Mouse (Mus musculus) limb, embryonic 15.5 days (tissue): ENCODE measurements at regions not wholly inside any gene's neighbourhood (a gene's known extent, or its start where the extent isn't known, plus 50 kb on each side); places are given as distances from the start of the nearest gene placed in this dataset.

ENCODE experiments used
- ATAC-seq: fragments of 200-750 bp; cut with Nextera tagmentation; 2 replicates; pipeline ENCODE4 v1.8.0; 2017; ENCODE audit warnings: low read depth, moderate TSS enrichment; ENCODE audit not compliant: insufficient number of reproducible peaks, low FRiP score, low TSS enrichment
- H3K27ac ChIP-seq: fragments of 300-500 bp; sonication (generic); 2 replicates; pipeline ENCODE4 v1.5.1; 2015; ENCODE audit warnings: moderate library complexity, mild to moderate bottlenecking, inconsistent platforms
- H3K27me3 ChIP-seq: fragments of 300-500 bp; sonication (generic); 2 replicates; pipeline ENCODE4 v1.6.1; 2015; ENCODE audit warnings: inconsistent platforms
- H3K36me3 ChIP-seq: fragments of 300-500 bp; sonication (generic); 2 replicates; pipeline ENCODE4 v1.6.1; 2015; ENCODE audit warnings: inconsistent platforms
- H3K4me1 ChIP-seq: fragments of 300-500 bp; sonication (generic); 2 replicates; pipeline ENCODE4 v1.6.1; 2015; ENCODE audit warnings: inconsistent platforms
- H3K4me2 ChIP-seq: fragments of 300-500 bp; sonication (generic); 2 replicates; pipeline ENCODE4 v1.6.1; 2015; ENCODE audit warnings: mild to moderate bottlenecking, inconsistent platforms
- H3K4me3 ChIP-seq: fragments of 300-500 bp; sonication (generic); 2 replicates; pipeline ENCODE4 v1.5.1; 2015; ENCODE audit warnings: mild to moderate bottlenecking, inconsistent platforms
- H3K9ac ChIP-seq: fragments of 300-500 bp; sonication (generic); 2 replicates; pipeline ENCODE4 v1.6.1; 2015; ENCODE audit warnings: inconsistent platforms
- H3K9me3 ChIP-seq: fragments of 300-500 bp; sonication (generic); 2 replicates; pipeline ENCODE4 v1.6.1; 2016; ENCODE audit warnings: inconsistent platforms
- WGBS: fragments of 180-500 bp; shearing (Covaris S2); methylation state at CpG from one replicate; pipeline ENCODE4 v1.1.7; 2015; 5-methylcytosine and 5-hydroxymethylcytosine counted together

DNA sequence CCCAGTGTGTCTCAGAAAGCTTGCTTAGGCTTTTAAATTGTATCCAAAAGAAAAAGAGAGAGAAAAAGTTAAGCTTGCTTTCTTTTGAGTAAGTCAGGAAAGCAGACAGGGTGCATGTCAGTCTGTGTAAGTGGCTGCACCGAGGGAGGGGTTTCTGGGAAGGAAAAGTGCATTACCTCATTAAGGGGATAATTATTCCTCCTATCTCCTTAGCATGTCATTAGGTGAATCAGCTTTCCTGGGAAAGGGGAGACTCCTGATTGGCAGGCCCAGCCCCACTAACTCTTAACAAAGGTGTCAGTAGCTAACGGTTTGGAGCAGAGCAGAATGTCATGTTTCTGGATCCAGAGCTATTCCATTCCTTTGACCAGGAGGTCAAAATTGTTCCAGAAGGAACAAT is 411.3 kb downstream of the Klf5 start:
- WGBS: 48% methylated on average over 2 of the region's 2 CpGs

DNA sequence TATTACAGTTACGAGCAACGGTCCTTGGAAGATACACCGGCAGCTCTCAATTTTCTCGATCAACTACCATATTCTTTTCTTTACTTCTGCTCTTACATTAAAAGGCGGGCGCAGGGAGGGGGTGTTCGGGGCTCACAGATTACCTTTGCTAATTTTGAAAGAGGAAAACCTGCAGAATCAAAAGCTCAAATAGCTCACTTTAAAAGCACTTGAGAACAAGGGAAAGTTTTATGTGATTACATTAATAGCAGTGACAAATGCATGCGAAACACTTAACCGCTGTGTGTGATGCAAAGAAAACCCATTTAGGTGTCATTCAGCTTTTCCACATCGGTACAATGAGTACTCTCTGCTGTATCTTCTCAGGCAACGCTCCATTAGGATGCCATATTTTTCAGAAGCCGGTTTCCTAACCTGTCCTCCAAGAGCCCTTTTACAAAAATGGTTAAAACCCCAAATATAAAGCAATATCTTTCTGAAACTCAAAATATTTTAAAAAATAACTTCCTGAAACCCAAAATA is 412.2 kb downstream of the Klf5 start:
- WGBS: 77% methylated on average over 12 of the region's 12 CpGs
- Histone ChIP-seq H3K9me3 (no peaks in the 10 kb centered on the region), H3K4me2 (no peak overlapping the region), H3K27ac (no peak overlapping the region), H3K4me3 (no peak overlapping the region), H3K9ac (no peak overlapping the region), H3K36me3 (no peaks in the 10 kb centered on the region), H3K4me1 (no peaks in the 10 kb centered on the region), H3K27me3 (no peaks in the 10 kb centered on the region)
- ATAC-seq: no peak

More for the DNA sequence above, 411.3 kb downstream of the Klf5 start:
- no peaks in the 10 kb centered on the region for H3K4me1 ChIP-seq
- H3K36me3 ChIP-seq: no peaks in the 10 kb centered on the region
- no peak overlapping the region for H3K9ac ChIP-seq
- H3K4me2 ChIP-seq: no peak overlapping the region
- no peaks in the 10 kb centered on the region for H3K9me3 ChIP-seq
- no peak overlapping the region for H3K4me3 ChIP-seq
- H3K27ac ChIP-seq: no peak overlapping the region
- no peaks in the 10 kb centered on the region for H3K27me3 ChIP-seq
- no peak for ATAC-seq

DNA sequence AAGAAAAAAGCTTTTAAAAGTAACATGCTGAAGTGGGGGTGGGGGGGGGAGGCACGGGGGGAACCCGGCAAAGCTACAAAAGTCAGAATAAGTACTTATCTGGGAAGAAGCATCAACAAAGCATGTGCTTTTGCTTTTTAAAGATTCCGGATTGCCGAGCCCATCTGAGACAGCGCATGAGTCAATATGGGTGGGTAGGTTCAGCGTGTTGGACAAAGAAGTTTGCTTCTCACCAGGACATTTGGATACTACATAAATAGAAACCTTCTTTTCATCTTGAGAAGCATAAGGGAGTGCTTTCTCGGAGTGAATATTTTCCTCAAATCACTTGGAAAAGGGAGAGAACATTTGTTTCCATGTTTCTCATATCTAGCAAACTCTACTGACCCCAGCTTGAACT is 414.1 kb downstream of the Klf5 start:
- Histone ChIP-seq H3K4me3 (no peak overlapping the region), H3K4me2 (no peak overlapping the region), H3K27me3 (no peaks in the 10 kb centered on the region), H3K9me3 (no peaks in the 10 kb centered on the region), H3K36me3 (no peaks in the 10 kb centered on the region), H3K27ac (0 out of 2 replicates have a peak overlapping the region, but pooled peaks have one; percentile 27), H3K4me1 (no peaks in the 10 kb centered on the region), H3K9ac (no peak overlapping the region)
- 48% methylated on average over 7 of the region's 7 CpGs for WGBS
- no peak for ATAC-seq

DNA sequence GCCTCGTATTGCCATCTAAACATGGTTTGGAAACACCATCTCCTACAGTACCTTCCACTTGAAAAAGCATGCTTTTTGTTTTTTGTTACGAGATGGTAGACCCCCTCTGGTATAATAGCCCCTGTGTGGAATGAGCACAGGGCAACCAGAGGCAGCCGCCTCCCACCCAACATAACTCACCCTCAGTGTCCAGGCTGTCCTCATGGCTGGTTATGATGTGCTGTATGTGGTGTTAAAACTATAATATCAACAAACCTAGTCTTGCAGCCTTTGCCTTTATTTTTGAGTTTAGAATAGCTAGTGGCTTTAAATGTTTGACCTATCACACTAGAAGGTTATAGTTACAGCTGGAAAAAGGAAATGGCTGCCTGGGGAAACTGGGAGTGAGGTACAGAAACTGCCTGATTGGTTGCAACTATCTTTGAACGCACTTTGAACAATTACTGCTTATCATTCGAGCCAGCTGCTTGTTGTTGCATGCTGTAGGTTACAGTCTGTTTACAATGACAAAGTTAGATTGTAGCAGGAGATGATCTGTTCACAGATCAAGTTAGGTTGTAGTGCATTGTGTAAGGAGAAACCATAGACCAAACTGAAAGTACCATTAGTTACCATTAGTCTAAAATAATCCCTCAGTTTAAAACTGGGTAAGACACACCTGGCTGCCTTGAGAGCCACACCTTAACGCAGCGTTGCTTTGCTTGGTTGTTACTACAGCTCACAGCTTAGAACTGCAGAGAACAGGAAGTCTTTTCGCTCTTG is 414.8 kb downstream of the Klf5 start:
- ATAC-seq: no peak
- Histone ChIP-seq H3K9me3 (no peaks in the 10 kb centered on the region), H3K36me3 (no peaks in the 10 kb centered on the region), H3K4me2 (no peak overlapping the region), H3K27ac (0 out of 2 replicates have a peak overlapping the region, but pooled peaks have one; percentile 27), H3K4me3 (no peak overlapping the region), H3K27me3 (no peaks in the 10 kb centered on the region), H3K4me1 (no peaks in the 10 kb centered on the region), H3K9ac (no peak overlapping the region)
- 71% methylated on average over 8 of the region's 8 CpGs for WGBS

DNA sequence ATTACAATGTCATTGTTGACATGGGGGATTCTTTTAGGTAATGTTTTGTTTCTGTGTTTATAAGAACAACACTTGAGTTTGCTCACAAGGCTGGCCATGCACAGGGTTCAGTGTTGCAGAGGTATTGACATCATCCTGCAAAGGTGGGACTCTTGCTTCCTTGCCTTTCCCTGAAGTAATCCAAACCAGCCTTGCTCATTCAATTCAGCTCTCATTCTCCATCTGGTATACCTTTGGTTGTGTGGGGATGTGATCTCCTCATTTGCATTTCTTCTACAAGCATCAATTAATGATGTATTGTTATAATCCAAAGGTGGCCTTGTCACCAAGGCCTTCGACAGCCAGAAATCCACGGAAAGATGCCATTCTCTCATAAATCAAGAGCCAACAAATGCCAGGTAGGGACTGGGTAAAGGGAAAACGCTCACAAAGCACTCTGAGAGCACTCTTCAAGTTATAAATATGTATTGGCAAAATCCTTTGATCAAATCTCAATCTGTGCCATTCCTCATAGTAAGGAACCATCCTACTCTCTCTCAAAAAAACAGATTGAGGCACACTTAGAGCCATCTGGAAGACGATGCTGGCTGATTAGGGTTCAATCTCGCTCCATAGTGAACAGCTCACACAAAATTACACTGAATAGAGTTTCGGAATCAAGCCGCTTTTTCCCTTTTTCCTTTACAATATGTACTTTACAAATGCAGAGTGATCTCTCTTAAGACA is 435.1 kb downstream of the Klf5 start:
- Histone ChIP-seq H3K4me3 (no peak overlapping the region), H3K9ac (no peak overlapping the region), H3K4me1 (no peaks in the 10 kb centered on the region), H3K9me3 (no peaks in the 10 kb centered on the region), H3K36me3 (no peaks in the 10 kb centered on the region), H3K27me3 (no peaks in the 10 kb centered on the region), H3K4me2 (no peak overlapping the region), H3K27ac (no peak overlapping the region)
- ATAC-seq: no peak
- 87% methylated on average over 7 of the region's 7 CpGs for WGBS

DNA sequence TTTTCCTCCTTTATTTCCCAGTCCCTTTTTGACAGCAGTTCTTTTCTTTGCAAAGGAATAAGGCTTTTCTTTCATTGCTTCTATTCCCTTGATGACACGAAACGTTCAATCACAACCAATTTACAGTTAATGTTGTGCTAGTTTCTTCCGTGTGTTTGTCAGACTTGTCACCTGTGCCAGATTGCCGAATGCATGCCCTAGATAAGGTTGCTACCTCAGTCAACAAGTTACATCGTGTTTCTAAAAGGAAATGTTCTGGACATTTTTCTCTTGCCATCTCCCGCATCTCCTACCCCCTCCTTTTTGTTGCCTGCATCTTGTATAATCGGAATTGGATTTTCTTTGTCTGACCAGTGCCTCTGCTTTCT is 435.7 kb downstream of the Klf5 start:
- Histone ChIP-seq H3K27ac (no peak overlapping the region), H3K36me3 (no peaks in the 10 kb centered on the region), H3K9me3 (no peaks in the 10 kb centered on the region), H3K4me2 (no peak overlapping the region), H3K9ac (no peak overlapping the region), H3K4me3 (no peak overlapping the region), H3K4me1 (no peaks in the 10 kb centered on the region), H3K27me3 (no peaks in the 10 kb centered on the region)
- WGBS: 81% methylated on average over 7 of the region's 7 CpGs
- no peak for ATAC-seq

DNA sequence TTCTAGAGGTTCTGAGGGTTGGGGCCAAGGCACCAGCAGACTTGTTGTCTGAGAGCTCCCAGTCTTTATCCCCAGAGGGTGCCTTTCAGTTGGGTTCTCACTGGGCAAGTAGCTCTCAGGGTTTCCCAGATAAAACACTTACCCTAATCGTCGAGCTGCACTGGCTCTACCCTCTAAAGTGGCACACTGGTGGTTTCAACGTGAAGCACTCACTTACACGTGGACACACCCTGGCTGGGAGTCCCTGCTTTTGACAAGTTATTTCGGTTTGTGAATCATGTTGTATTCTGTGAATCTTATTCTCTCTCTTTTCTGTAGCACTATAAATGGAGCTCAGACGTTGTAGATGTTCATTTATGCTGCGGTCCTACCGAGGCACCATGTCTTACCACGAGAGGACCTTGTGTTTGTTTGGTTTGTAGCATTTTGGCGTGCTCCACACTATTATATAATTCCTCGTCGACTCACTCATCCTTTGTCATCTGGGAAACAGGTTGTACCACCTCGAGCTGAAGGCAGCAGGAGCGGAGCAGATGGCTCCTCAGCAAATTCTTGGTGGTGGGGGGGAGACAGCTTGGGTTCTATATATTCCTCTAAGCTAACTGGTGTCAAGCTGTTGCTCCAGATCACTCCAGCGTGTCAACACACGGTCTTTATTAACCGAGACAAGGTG is 445.3 kb downstream of the Klf5 start:
- Histone ChIP-seq H3K9me3 (no peaks in the 10 kb centered on the region), H3K9ac (no peak overlapping the region), H3K27me3 (no peaks in the 10 kb centered on the region), H3K4me2 (no peak overlapping the region), H3K27ac (no peak overlapping the region), H3K4me3 (no peak overlapping the region), H3K4me1 (no peaks in the 10 kb centered on the region), H3K36me3 (no peaks in the 10 kb centered on the region)
- ATAC-seq: no peak
- WGBS: 76% methylated on average over 17 of the region's 17 CpGs

DNA sequence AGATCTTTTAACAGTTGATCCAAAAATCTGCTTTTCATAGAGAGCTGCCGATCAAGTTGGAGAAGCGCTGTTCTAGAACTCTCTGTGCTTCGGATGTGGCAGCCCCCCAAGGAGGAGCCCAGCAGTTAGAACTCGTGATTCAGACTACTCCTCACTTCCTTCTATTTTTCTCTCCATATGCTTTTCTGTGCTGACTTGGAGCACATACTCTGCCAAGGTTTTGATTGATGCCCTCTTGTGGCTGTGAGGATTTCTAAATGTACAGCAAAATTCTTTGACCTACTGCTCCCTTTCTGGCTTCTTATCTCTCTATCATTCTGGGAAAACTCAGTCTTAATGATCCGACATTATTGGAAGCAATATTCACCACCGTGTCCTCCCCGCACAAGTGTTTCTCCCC is 446.7 kb downstream of the Klf5 start:
- 67% methylated on average over 7 of the region's 7 CpGs for WGBS
- Histone ChIP-seq H3K27me3 (no peaks in the 10 kb centered on the region), H3K9me3 (no peaks in the 10 kb centered on the region), H3K4me2 (no peak overlapping the region), H3K4me1 (no peaks in the 10 kb centered on the region), H3K9ac (no peak overlapping the region), H3K4me3 (no peak overlapping the region), H3K36me3 (no peaks in the 10 kb centered on the region), H3K27ac (no peak overlapping the region; the same call in 1 of the 2 replicates)
- ATAC-seq: no peak

DNA sequence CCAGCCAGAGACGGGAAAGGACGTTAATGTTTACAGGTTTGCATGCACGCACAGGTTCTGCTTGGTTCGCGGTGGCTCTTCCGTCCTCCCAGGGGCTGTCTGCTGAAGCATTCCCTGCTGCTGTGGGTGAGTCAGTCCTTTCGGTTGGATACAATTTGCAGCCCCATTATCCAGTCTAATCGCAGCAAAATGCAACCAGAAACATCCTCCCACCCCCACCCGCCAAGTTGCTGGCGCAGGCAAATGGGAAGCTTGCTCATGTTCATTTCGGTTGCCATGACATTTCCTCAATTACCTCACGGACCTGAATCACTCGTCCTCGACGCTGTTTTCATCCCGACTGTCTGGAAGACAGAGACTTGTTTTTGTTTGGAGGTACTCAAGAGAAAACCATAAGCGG is 449.7 kb downstream of the Klf5 start:
- Histone ChIP-seq H3K27ac (0 out of 2 replicates have a peak overlapping the region, but pooled peaks have one; percentile 8), H3K36me3 (no peaks in the 10 kb centered on the region), H3K9me3 (no peaks in the 10 kb centered on the region), H3K9ac (no peak overlapping the region), H3K4me1 (no peaks in the 10 kb centered on the region), H3K4me2 (no peak overlapping the region), H3K4me3 (no peak overlapping the region), H3K27me3 (no peaks in the 10 kb centered on the region)
- 79% methylated on average over 17 of the region's 17 CpGs for WGBS
- no peak for ATAC-seq

DNA sequence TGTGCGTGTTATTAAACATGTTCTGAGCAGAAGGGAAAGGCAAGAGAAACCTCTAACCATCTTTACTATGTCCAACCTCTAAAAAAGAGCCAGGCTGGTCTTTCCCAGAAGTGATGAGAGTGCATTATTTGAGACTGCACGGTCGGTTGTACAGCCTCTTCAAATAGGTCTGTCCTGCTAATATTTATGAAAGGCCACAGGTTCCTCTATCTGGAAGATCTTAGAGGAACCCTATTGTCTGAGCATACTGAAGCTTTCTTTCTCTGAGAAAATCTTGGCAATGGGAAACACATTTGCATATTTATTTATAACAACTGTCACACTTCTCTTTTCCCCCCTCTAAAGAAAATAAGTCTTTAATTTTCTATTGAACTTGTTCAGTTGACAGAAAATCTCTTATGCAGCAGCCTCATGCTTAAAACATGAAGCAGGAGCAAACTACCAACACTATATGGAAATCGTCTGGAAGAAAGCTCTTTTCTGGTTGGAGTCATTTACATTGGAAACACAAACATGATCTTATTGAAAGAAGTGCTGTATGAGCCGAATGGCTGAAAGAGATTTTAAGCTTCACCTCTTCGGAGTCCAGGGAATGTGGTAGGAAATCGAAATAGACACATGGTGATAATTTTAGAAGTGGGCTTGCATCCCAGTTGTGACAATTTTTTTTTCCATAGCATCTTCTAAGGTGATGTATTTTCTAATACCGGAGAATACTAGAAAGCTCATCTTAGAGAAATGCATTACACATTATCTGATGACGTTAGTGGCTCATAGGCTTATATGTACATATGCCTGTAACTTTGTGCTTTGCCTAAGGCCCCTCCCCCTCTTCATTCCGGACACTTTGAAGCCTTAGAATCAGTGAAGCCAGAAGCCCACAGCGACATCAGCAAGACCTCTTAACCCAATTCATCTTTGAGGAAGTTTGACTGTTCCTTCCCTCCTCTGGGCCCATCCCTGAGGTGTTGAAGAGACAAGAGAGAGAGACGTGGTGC is 451.1 kb downstream of the Klf5 start:
- Histone ChIP-seq H3K4me3 (no peak overlapping the region), H3K36me3 (no peaks in the 10 kb centered on the region), H3K27me3 (no peaks in the 10 kb centered on the region), H3K9ac (no peak overlapping the region), H3K4me1 (no peaks in the 10 kb centered on the region), H3K27ac (no peak overlapping the region), H3K9me3 (no peaks in the 10 kb centered on the region), H3K4me2 (no peak overlapping the region)
- no peak for ATAC-seq
- WGBS: 65% methylated on average over 12 of the region's 12 CpGs

DNA sequence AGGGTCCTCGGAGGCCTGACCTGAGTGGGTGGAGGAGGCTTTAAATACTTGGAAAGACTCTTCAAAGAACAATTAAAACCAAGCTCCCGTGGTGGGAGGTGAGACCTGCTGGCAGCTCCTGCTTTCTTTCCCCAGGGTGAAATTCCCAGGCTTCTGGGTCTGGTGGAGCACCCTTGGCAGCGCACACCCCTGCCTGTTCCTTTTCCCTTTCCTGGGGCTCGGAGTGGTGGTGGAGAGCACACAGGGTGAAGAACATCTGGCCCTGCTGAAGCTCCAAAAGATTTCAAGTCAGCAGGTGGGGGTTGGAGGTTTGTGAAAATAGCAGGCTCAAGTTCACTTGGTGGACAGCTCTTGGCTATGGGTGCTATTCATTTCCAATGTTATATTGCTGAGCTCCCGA is 459.6 kb downstream of the Klf5 start:
- H3K4me1 ChIP-seq: 0 out of 2 replicates have a peak, but pooled peaks cover 8% of the 10 kb centered on the region
- H3K4me2 ChIP-seq: no peak overlapping the region
- no peaks in the 10 kb centered on the region for H3K9me3 ChIP-seq
- H3K9ac ChIP-seq: no peak overlapping the region
- no peak for ATAC-seq
- no peak overlapping the region for H3K4me3 ChIP-seq
- WGBS: 45% methylated on average over 5 of the region's 5 CpGs
- no peak overlapping the region for H3K27ac ChIP-seq
- no peaks in the 10 kb centered on the region for H3K27me3 ChIP-seq
- H3K36me3 ChIP-seq: no peaks in the 10 kb centered on the region
